In genomic region chr17:10356294-10356693, GRCm38 (mm10) we compare ENCODE assay signal across 23 mouse cellular contexts. TPM values are rescaled to one million over a fixed set of nuclear protein-coding genes. Genes with fewer than 3 reads are reported as not detected.
DNase-seq lines count a peak whose midpoint lies in the region; ATAC-seq lines count a peak whose summit lies in the region.
"Had no signal": no experiment of that assay in that cellular context is flagged by ENCODE, and none has a peak within 500 bp of the region (broad histone marks: within the 10 kb centered on the region; RNA-seq: fewer than 3 reads in every experiment).

No protein-coding gene starts in this region.

- 0 out of 2 replicates have a peak, but pooled peaks have one; percentile 10 for ATAC-seq in embryonic facial prominence, embryonic 12.5 days (ENCODE audit: insufficient number of reproducible peaks, insufficient read depth, low FRiP score, low TSS enrichment)
- ATAC-seq: forebrain, embryonic 15.5 days; intestine, postnatal 0 days had no signal

- H3K4me3 ChIP-seq in embryonic facial prominence, embryonic 12.5 days, result no peak overlapping the region
- no peak overlapping the region for H3K4me3 ChIP-seq in embryonic facial prominence, embryonic 10.5 days
- H3K4me3 ChIP-seq: forebrain, embryonic 15.5 days; gastrocnemius, adult 2 months; heart, adult 2 months; hindbrain, embryonic 13.5 days; stomach, embryonic 15.5 days had no signal

- H3K27ac ChIP-seq in embryonic facial prominence, embryonic 12.5 days, result no peak overlapping the region
- no peak overlapping the region for H3K27ac ChIP-seq in embryonic facial prominence, embryonic 10.5 days (replicated peaks)
- H3K27ac ChIP-seq: forebrain, embryonic 15.5 days; gastrocnemius, adult 2 months; heart, adult 2 months; hindbrain, embryonic 13.5 days; liver, embryonic 14.5 days; stomach, embryonic 15.5 days had no signal

- no peaks in the 10 kb centered on the region for H3K36me3 ChIP-seq in embryonic facial prominence, embryonic 12.5 days
- no peaks in the 10 kb centered on the region for H3K36me3 ChIP-seq in embryonic facial prominence, embryonic 10.5 days (replicated peaks)
- H3K36me3 ChIP-seq: forebrain, embryonic 15.5 days; hindbrain, embryonic 13.5 days; stomach, embryonic 15.5 days had no signal

- WGBS in embryonic facial prominence, embryonic 12.5 days, result 46% methylated on average over 6 of the region's 6 CpGs
- WGBS in embryonic facial prominence, embryonic 10.5 days, result 48% methylated on average over 6 of the region's 6 CpGs

- no peak overlapping the region for H3K9ac ChIP-seq in embryonic facial prominence, embryonic 12.5 days
- H3K9ac ChIP-seq: forebrain, embryonic 15.5 days; hindbrain, embryonic 13.5 days; liver, embryonic 14.5 days; lung, embryonic 14.5 days; stomach, embryonic 15.5 days had no signal

- DNase-seq in embryonic facial prominence, embryonic 10.5 days (ENCODE audit: low spot score), result no peak
- peak; percentile 24 for DNase-seq in kidney, adult 9 months
- no peak for DNase-seq in kidney, postnatal 14 days
- peak; percentile 28 for DNase-seq in retina, postnatal 1 day
- no peak for DNase-seq in retina, embryonic 14.5 days (ENCODE audit: low spot score)
- DNase-seq in gastrocnemius, postnatal 25 days, result no peak
- no peak for DNase-seq in adrenal gland, postnatal 36 days
- DNase-seq: adrenal gland, postnatal 10 days; cerebellum, adult 11-12 months; cerebellum, adult 9-11 months; gastrocnemius, adult 2 months; heart, adult 2 months; heart, postnatal 36 days; liver; lung, embryonic 14.5 days; right cerebral cortex, postnatal 25 days had no signal

- no peaks in the 10 kb centered on the region for H3K9me3 ChIP-seq in embryonic facial prominence, embryonic 12.5 days
- no peaks in the 10 kb centered on the region for H3K9me3 ChIP-seq in embryonic facial prominence, embryonic 10.5 days
- H3K9me3 ChIP-seq: forebrain, embryonic 15.5 days; hindbrain, embryonic 13.5 days; stomach, embryonic 15.5 days had no signal

- no peaks in the 10 kb centered on the region for H3K27me3 ChIP-seq in embryonic facial prominence, embryonic 12.5 days
- peaks cover 4% of the 10 kb centered on the region; the same call in 1 of the 2 replicates for H3K27me3 ChIP-seq in embryonic facial prominence, embryonic 10.5 days (replicated peaks; ENCODE audit: low read depth, poor library complexity, severe bottlenecking)
- H3K27me3 ChIP-seq: forebrain, embryonic 15.5 days; hindbrain, embryonic 13.5 days; stomach, embryonic 15.5 days had no signal

- H3K4me2 ChIP-seq in embryonic facial prominence, embryonic 12.5 days (replicated peaks), result no peak overlapping the region
- H3K4me2 ChIP-seq: forebrain, embryonic 15.5 days; hindbrain, embryonic 13.5 days; lung, embryonic 14.5 days; midbrain, embryonic 11.5 days; stomach, embryonic 15.5 days had no signal

- H3K4me1 ChIP-seq in embryonic facial prominence, embryonic 12.5 days, result peaks cover 4% of the 10 kb centered on the region; the same call in 1 of the 2 replicates
- peaks cover 24% of the 10 kb centered on the region for H3K4me1 ChIP-seq in embryonic facial prominence, embryonic 10.5 days
- H3K4me1 ChIP-seq: stomach, embryonic 15.5 days had no signal

RNA-seq across cellular contexts. Expression of gene Qk, which starts 36.6 kb away (rescaled TPM):
- 27.5 and 29.1 TPM in 2 replicates for polyA plus RNA-seq in embryonic facial prominence, embryonic 12.5 days (2016; fragmentation: Nextera tagmentation; extraction: Ambion mirVana)
- 33.3 and 33.5 TPM in 2 replicates for polyA plus RNA-seq in embryonic facial prominence, embryonic 10.5 days (2016; fragmentation: Nextera tagmentation; extraction: Ambion mirVana)
- 100 to 1,000 TPM; 235 to 264 TPM for total RNA-seq in gastrocnemius, postnatal 25 days (2021)
- 100 to 1,000 TPM; 181 to 254 TPM for total RNA-seq in adrenal gland, postnatal 36 days (2021)

Comparison
In these comparisons a context has a peak if more than half of its experiments do, and no peak if none do; other contexts are left out.
1. DNase-seq: peak in kidney, adult 9 months (single experiment) and retina, postnatal 1 day (single experiment); none in embryonic facial prominence, embryonic 10.5 days (single experiment), kidney, postnatal 14 days (single experiment), retina, embryonic 14.5 days (single experiment), gastrocnemius, postnatal 25 days (single experiment) and adrenal gland, postnatal 36 days (0 of 2).